12 mouse cellular contexts compared by ENCODE assay signal in genomic region chr4:3051212-3051611, GRCm38 (mm10).
A peak's percentile ranks its signal among the peaks of the same experiment; 100 is the strongest.
DNase-seq lines count a peak whose midpoint lies in the region; ATAC-seq and TF ChIP-seq lines count a peak whose summit lies in the region.
"Had no signal": no experiment of that assay in that cellular context is flagged by ENCODE, and none has a peak within 500 bp of the region (broad histone marks: within the 10 kb centered on the region; RNA-seq: fewer than 3 reads in every experiment).

No protein-coding gene starts in this region.

- 0 out of 2 replicates have a peak, but pooled peaks have one; percentile 15 for ATAC-seq in limb, embryonic 11.5 days (ENCODE audit: insufficient number of reproducible peaks, low FRiP score, low TSS enrichment, low read depth)
- peak; percentile 14 for ATAC-seq in stomach, postnatal 0 days (ENCODE audit: low FRiP score, low TSS enrichment)

- peak; percentile 4 for DNase-seq in gastrocnemius, adult 2 months
- DNase-seq in gastrocnemius, postnatal 25 days: no peak
- DNase-seq in limb, embryonic 11.5 days (ENCODE audit: low spot score): no peak
- no peak for DNase-seq in limb, embryonic 10.5 days (ENCODE audit: low spot score)
- peak; percentile 1 for DNase-seq in thymus, postnatal 14 days
- DNase-seq in thymus, adult 2 months: no peak
- DNase-seq in stomach, postnatal 0 days (ENCODE audit: low spot score): no peak
- DNase-seq in retina, postnatal 1 day: no peak
- DNase-seq: cerebellum, postnatal 14 days had no signal

- no peaks in the 10 kb centered on the region for H3K27me3 ChIP-seq in limb, embryonic 11.5 days (ENCODE audit: control insufficient read depth, insufficient read depth, low read length)
- H3K27me3 ChIP-seq in limb, embryonic 10.5 days (ENCODE audit: low read depth, poor library complexity, severe bottlenecking): no peaks in the 10 kb centered on the region
- H3K27me3 ChIP-seq in thymus, adult 2 months (ENCODE audit: control insufficient read depth, insufficient read depth, low read length): no peaks in the 10 kb centered on the region
- no peaks in the 10 kb centered on the region for H3K27me3 ChIP-seq in stomach, postnatal 0 days (ENCODE audit: control insufficient read depth, insufficient read depth, low read length)
- H3K27me3 ChIP-seq: hindbrain, embryonic 15.5 days had no signal

- H3K27ac ChIP-seq in gastrocnemius, adult 2 months: no peak overlapping the region
- H3K27ac ChIP-seq in limb, embryonic 11.5 days (replicated peaks; ENCODE audit: low read depth, low read length): no peak overlapping the region
- no peak overlapping the region for H3K27ac ChIP-seq in limb, embryonic 10.5 days
- H3K27ac ChIP-seq in thymus, adult 2 months (ENCODE audit: control insufficient read depth, insufficient read depth, low read length): no peak overlapping the region
- no peak overlapping the region for H3K27ac ChIP-seq in stomach, postnatal 0 days (replicated peaks)
- H3K27ac ChIP-seq: hindbrain, embryonic 15.5 days; kidney, postnatal 0 days; left cerebral cortex, adult 2 months had no signal

- H3K4me2 ChIP-seq in limb, embryonic 11.5 days (ENCODE audit: low read depth, severe bottlenecking): no peak overlapping the region
- H3K4me2 ChIP-seq in stomach, postnatal 0 days (replicated peaks; ENCODE audit: low read depth): no peak overlapping the region
- H3K4me2 ChIP-seq: hindbrain, embryonic 15.5 days had no signal

- no peak for TF ChIP-seq EP300 in stomach, postnatal 0 days (optimal IDR thresholded peaks at IDR 0.05)

- no peak for TF ChIP-seq POLR2A in thymus, adult 2 months (IDR thresholded peaks at IDR 0.05; ENCODE audit: control insufficient read depth, extremely low read depth, insufficient read depth, low read length, poor library complexity)

- no peak overlapping the region for H3K4me3 ChIP-seq in gastrocnemius, adult 2 months
- H3K4me3 ChIP-seq in limb, embryonic 11.5 days (ENCODE audit: low read depth, low read length): no peak overlapping the region
- no peak overlapping the region for H3K4me3 ChIP-seq in limb, embryonic 10.5 days
- H3K4me3 ChIP-seq in thymus, adult 2 months (ENCODE audit: control insufficient read depth, insufficient read depth, low read length): no peak overlapping the region
- no peak overlapping the region for H3K4me3 ChIP-seq in stomach, postnatal 0 days (ENCODE audit: low read depth, low read length)
- H3K4me3 ChIP-seq: hindbrain, embryonic 15.5 days; left cerebral cortex, adult 2 months had no signal

- TF ChIP-seq CTCF in gastrocnemius, adult 2 months (IDR thresholded peaks at IDR 0.05): no peak
- TF ChIP-seq CTCF in thymus, adult 2 months (IDR thresholded peaks at IDR 0.05; ENCODE audit: borderline replicate concordance, control insufficient read depth, extremely low read depth, insufficient read depth, low read length, poor library complexity): no peak
- TF ChIP-seq CTCF in stomach, postnatal 0 days (IDR thresholded peaks at IDR 0.05; ENCODE audit: low read depth): no peak

- peaks cover 7% of the 10 kb centered on the region for H3K36me3 ChIP-seq in limb, embryonic 11.5 days (ENCODE audit: control insufficient read depth, insufficient read depth, low read length)
- no peaks in the 10 kb centered on the region for H3K36me3 ChIP-seq in limb, embryonic 10.5 days
- H3K36me3 ChIP-seq in thymus, adult 2 months (ENCODE audit: control insufficient read depth, insufficient read depth, low read length): no peaks in the 10 kb centered on the region
- H3K36me3 ChIP-seq in stomach, postnatal 0 days (ENCODE audit: control insufficient read depth, insufficient read depth, low read length): no peaks in the 10 kb centered on the region
- H3K36me3 ChIP-seq: hindbrain, embryonic 15.5 days had no signal

- intact Hi-C loops in gastrocnemius, adult 2 months (cut with DNase I): no loop called here

- no peaks in the 10 kb centered on the region for H3K4me1 ChIP-seq in limb, embryonic 11.5 days (ENCODE audit: control insufficient read depth, insufficient read depth, low read length)
- no peaks in the 10 kb centered on the region for H3K4me1 ChIP-seq in limb, embryonic 10.5 days
- H3K4me1 ChIP-seq in thymus, adult 2 months (replicated peaks; ENCODE audit: control insufficient read depth, insufficient read depth, low read length): no peaks in the 10 kb centered on the region
- H3K4me1 ChIP-seq in stomach, postnatal 0 days (replicated peaks; ENCODE audit: control insufficient read depth, insufficient read depth): no peaks in the 10 kb centered on the region
- H3K4me1 ChIP-seq: hindbrain, embryonic 15.5 days had no signal

- 73% methylated on average over 5 of the region's 5 CpGs for WGBS in limb, embryonic 11.5 days
- WGBS in limb, embryonic 10.5 days: 77% methylated on average over 5 of the region's 5 CpGs
- 76% methylated on average over 5 of the region's 5 CpGs for WGBS in thymus, adult 2 months
- WGBS in stomach, postnatal 0 days: 63% methylated on average over 5 of the region's 5 CpGs

- H3K9me3 ChIP-seq in limb, embryonic 11.5 days (ENCODE audit: control insufficient read depth, low read length): peaks cover 64% of the 10 kb centered on the region
- H3K9me3 ChIP-seq in limb, embryonic 10.5 days (replicated peaks): peaks cover 64% of the 10 kb centered on the region
- peaks cover 41% of the 10 kb centered on the region for H3K9me3 ChIP-seq in stomach, postnatal 0 days (ENCODE audit: control insufficient read depth, low read length)

- H3K9ac ChIP-seq in limb, embryonic 11.5 days (ENCODE audit: low read length): no peak overlapping the region
- no peak overlapping the region for H3K9ac ChIP-seq in stomach, postnatal 0 days (ENCODE audit: low read length)
- H3K9ac ChIP-seq: hindbrain, embryonic 15.5 days had no signal

Comparison
In these comparisons a context has a peak if more than half of its experiments do, and no peak if none do; other contexts are left out.
1. DNase-seq: peak in gastrocnemius, adult 2 months (single experiment) and thymus, postnatal 14 days (single experiment); none in gastrocnemius, postnatal 25 days (single experiment), limb, embryonic 11.5 days (single experiment), limb, embryonic 10.5 days (single experiment), thymus, adult 2 months (single experiment), stomach, postnatal 0 days (single experiment) and retina, postnatal 1 day (single experiment).